Mouse (Mus musculus) midbrain, embryonic 14.5 days (tissue): ENCODE results near the gene Wnt7a. TPM values are rescaled to one million over a fixed set of nuclear protein-coding genes. Genes with fewer than 3 reads are reported as not detected.
A peak's percentile ranks its signal among the peaks of the same experiment; 100 is the strongest.

Source experiments
- ATAC-seq: fragments of 200-750 bp; cut with Nextera tagmentation; 2 replicates; pipeline ENCODE4 v1.8.0; 2017; ENCODE audit warnings: moderate number of reproducible peaks, moderate library complexity; ENCODE audit not compliant: low FRiP score, low TSS enrichment
- DNase-seq: peaks from one replicate; pipeline ENCODE4 v3.0.0-alpha.2; 2015
- H3K27ac ChIP-seq: fragments of 300-500 bp; sonication (generic); replicated peaks from 2 replicates; pipeline ENCODE4 v1.5.1; 2014; ENCODE audit warnings: mild to moderate bottlenecking, low read depth, low read length, moderate library complexity
- H3K27me3 ChIP-seq: fragments of 300-500 bp; sonication (generic); 2 replicates; pipeline ENCODE4 v1.6.1; 2014; ENCODE audit warnings: low read length, control low read depth, mixed read lengths; ENCODE audit not compliant: control insufficient read depth, insufficient read depth
- H3K36me3 ChIP-seq: fragments of 300-500 bp; sonication (generic); 2 replicates; pipeline ENCODE4 v1.6.1; 2014; ENCODE audit warnings: low read length, control low read depth; ENCODE audit not compliant: control insufficient read depth, insufficient read depth
- H3K4me1 ChIP-seq: fragments of 300-500 bp; sonication (generic); 2 replicates; pipeline ENCODE4 v1.6.1; 2014; ENCODE audit warnings: mild to moderate bottlenecking, antibody characterized with exemption, low read length, control low read depth; ENCODE audit not compliant: control insufficient read depth, insufficient read depth
- H3K4me2 ChIP-seq: fragments of 300-500 bp; sonication (generic); 2 replicates; pipeline ENCODE4 v1.6.1; 2014; ENCODE audit warnings: mild to moderate bottlenecking, low read length, moderate library complexity
- H3K4me3 ChIP-seq: fragments of 300-500 bp; sonication (generic); replicated peaks from 2 replicates; pipeline ENCODE4 v1.5.1; 2014; ENCODE audit warnings: low read depth, low read length
- H3K9ac ChIP-seq: fragments of 300-500 bp; sonication (generic); replicated peaks from 2 replicates; pipeline ENCODE4 v1.6.1; 2014; ENCODE audit warnings: mild to moderate bottlenecking, low read length, moderate library complexity
- H3K9me3 ChIP-seq: fragments of 300-500 bp; sonication (generic); 2 replicates; pipeline ENCODE4 v1.6.1; 2016; ENCODE audit warnings: low read length, control low read depth, mixed read lengths; ENCODE audit not compliant: control insufficient read depth
- WGBS: fragments of 180-500 bp; shearing (Covaris S2); extraction: QIAGEN DNeasy Blood & Tissue Kit; methylation state at CpG from one replicate; pipeline ENCODE4 v1.1.7; 2014; 5-methylcytosine and 5-hydroxymethylcytosine counted together
- polyA plus RNA-seq: library from polyadenylated mRNA; unstranded; fragments of >200 nt; fragmentation: Nextera tagmentation; extraction: Ambion mirVana; gene quantifications from 2 replicates; pipeline ENCODE4 v1.2.1, GENCODE M21; 2014

Gene Wnt7a
- polyA plus RNA-seq, 1 experiment from 2014 or later: 11.3 TPM

DNA sequence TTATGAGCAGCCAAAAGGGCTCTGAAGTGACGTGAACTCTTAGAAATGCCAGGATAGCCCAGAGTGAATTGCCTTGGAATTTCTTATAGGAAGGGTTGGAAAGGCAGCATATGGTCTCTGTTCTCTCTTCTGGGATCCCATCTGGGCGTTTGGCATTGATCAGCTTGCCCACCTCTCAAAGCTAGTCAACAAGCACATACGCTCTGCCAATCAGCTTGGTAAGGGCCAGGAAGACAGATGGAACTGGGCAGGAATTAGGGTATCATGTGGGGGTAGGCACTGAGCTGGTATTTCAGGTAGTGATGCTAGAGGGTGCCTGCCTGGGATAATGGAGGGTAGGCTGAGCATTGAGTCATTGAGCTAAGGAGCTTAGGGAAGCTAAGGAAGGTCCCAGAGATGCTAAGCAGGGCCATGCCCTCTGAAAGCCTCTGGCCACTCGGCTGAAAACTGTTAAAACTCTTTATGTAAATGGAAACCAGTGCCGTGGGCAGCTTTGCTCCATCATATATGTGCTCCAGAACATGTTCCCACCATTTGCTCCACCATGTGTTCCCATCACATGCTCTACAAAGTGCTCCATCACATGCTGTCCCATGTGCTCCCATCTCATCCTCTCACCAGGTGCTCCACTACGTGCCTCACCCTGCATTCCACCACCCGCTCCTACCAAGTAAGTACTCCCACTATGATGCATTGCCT, 51.3 kb downstream of the Wnt7a start:
- no peak for ATAC-seq

GRCm38 (mm10) chr6:91358866-91359656, 52.1 kb downstream of the Wnt7a start:
- Histone ChIP-seq H3K4me3 (no peak overlapping the region), H3K27me3 (no peaks in the 10 kb centered on the region), H3K27ac (no peak overlapping the region), H3K9ac (no peak overlapping the region), H3K4me2 (no peak overlapping the region), H3K36me3 (0 out of 2 replicates have a peak, but pooled peaks cover 4% of the 10 kb centered on the region), H3K9me3 (no peaks in the 10 kb centered on the region), H3K4me1 (0 out of 2 replicates have a peak, but pooled peaks cover 4% of the 10 kb centered on the region)
- DNase-seq (no peak), ATAC-seq (no peak)
- WGBS: 81% methylated on average over 6 of the region's 6 CpGs

More for the DNA sequence above, 51.3 kb downstream of the Wnt7a start:
- H3K27ac ChIP-seq: no peak overlapping the region
- no peak for DNase-seq
- H3K36me3 ChIP-seq: 0 out of 2 replicates have a peak, but pooled peaks cover 4% of the 10 kb centered on the region
- H3K27me3 ChIP-seq: no peaks in the 10 kb centered on the region
- H3K9me3 ChIP-seq: no peaks in the 10 kb centered on the region
- H3K4me1 ChIP-seq: 0 out of 2 replicates have a peak, but pooled peaks cover 4% of the 10 kb centered on the region
- 87% methylated on average over 7 of the region's 7 CpGs for WGBS
- H3K4me3 ChIP-seq: no peak overlapping the region
- no peak overlapping the region for H3K9ac ChIP-seq
- H3K4me2 ChIP-seq: no peak overlapping the region

DNA sequence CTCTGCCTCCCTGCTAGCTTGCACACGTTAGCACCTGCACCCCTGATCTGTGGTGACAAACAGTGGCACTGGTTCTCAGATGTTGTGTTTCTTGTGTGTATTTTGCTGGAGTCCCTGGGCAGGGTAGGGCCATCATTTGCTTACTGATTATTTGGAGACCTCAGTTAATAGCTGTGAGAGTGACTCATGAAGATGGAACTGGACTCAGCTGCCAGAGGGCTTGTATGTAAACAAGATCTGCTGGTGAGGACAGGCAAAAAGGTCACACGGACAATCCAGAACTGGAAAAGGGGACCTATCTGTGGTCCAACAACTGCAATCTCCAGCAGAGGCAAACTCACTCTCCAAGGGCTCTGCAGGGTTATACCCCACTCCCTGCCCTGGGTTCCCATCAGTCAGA, 52.8 kb downstream of the Wnt7a start:
- Histone ChIP-seq H3K4me1 (0 out of 2 replicates have a peak, but pooled peaks cover 4% of the 10 kb centered on the region), H3K9ac (no peak overlapping the region), H3K27me3 (no peaks in the 10 kb centered on the region), H3K4me3 (no peak overlapping the region), H3K9me3 (no peaks in the 10 kb centered on the region), H3K4me2 (no peak overlapping the region), H3K27ac (no peak overlapping the region), H3K36me3 (0 out of 2 replicates have a peak, but pooled peaks cover 4% of the 10 kb centered on the region)
- 84% methylated on average over 2 of the region's 2 CpGs for WGBS
- no peak for DNase-seq
- no peak for ATAC-seq

DNA sequence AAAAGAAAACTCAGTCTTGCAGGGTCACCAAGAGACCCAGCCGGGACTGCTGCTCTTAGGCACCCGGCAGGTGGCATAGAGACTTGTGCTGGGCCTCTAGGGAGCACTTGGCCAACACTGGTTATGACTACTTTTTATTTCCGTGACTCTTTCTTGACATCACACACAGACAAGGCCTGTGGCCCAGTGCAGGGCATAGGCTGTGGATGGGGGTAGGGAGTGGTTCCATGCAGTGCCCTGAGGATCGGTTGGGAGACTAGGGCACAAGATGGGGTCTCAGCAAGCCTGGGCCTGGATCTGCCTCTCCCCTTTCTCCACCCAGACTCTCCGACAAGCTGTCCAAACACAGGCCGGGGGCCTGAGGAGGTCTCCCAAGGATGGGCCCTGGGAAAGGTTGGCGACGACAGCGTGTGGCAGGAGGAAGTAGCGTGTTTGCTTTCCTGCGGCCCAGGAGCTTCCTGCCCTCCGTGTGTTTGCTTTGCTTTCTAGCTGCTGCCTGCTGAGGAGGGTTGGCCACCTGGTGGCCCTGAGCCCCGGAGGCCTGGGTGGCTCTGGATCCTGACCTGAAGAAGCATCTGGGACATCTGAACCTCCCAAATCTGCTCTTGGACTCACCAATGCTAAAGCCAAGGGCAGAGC, 53.8 kb downstream of the Wnt7a start:
- Histone ChIP-seq H3K4me2 (no peak overlapping the region), H3K36me3 (no peaks in the 10 kb centered on the region), H3K27me3 (no peaks in the 10 kb centered on the region), H3K9ac (no peak overlapping the region), H3K27ac (no peak overlapping the region), H3K9me3 (no peaks in the 10 kb centered on the region), H3K4me3 (no peak overlapping the region), H3K4me1 (0 out of 2 replicates have a peak, but pooled peaks cover 4% of the 10 kb centered on the region)
- ATAC-seq (no peak), DNase-seq (no peak)
- WGBS: 80% methylated on average over 13 of the region's 13 CpGs

DNA sequence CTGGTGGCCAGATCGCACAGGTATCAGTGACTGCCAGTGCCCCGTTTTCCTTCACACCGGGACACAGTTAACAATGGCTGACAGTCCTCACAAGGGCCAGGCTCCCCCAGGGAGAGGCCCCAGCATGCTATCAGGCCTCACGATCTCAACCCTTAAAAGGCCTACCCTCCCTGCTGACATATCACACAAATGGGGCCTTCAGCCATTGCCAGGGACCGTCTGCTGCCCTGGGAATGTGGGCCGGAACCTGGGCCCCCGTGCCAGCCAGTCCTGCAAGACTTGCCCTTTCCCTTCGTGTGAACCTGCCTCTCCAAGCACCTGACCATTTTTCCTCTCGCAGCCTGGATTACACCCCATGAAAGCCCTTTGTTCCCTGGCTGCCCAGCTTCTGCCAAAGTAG, 61.5 kb downstream of the Wnt7a start:
- no peak overlapping the region for H3K4me3 ChIP-seq

DNA sequence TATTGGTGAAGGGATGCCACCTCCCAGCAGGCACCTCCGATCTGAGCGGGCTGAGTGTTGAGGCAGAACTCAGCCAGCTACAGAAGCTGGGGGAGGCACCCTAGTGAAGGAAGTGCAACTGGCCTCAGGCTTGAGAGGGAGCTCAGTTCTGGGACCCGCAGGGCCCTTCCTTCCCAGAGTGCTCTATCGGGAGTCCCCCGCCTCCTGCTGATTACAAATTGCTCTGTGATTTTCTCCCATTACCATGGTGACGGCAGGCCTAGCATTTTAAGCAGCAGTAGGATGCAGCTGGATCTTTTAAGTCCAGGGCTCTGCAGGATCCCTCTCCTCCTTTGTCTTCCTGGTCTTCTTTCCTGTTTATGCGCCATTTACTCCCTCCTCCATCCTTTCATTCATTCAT, 63.4 kb downstream of the Wnt7a start:
- Histone ChIP-seq H3K4me1 (peaks cover 55% of the 10 kb centered on the region), H3K9me3 (no peaks in the 10 kb centered on the region), H3K27me3 (no peaks in the 10 kb centered on the region), H3K9ac (peak overlapping the region; percentile 21; the same call in 1 of the 2 replicates), H3K4me3 (no peak overlapping the region), H3K4me2 (peak overlapping the region; percentile 21), H3K27ac (peak overlapping the region; percentile 81), H3K36me3 (no peaks in the 10 kb centered on the region)
- DNase-seq (peak; percentile 86), ATAC-seq (peak; percentile 65)
- WGBS: 1% methylated on average over 7 of the region's 7 CpGs

More for the DNA sequence above, 61.5 kb downstream of the Wnt7a start:
- no peaks in the 10 kb centered on the region for H3K27me3 ChIP-seq
- DNase-seq (no peak), ATAC-seq (no peak)
- no peak overlapping the region for H3K27ac ChIP-seq
- no peaks in the 10 kb centered on the region for H3K36me3 ChIP-seq
- H3K9me3 ChIP-seq: no peaks in the 10 kb centered on the region
- WGBS: 42% methylated on average over 9 of the region's 9 CpGs
- H3K4me2 ChIP-seq: no peak overlapping the region
- H3K9ac ChIP-seq: no peak overlapping the region
- peaks cover 42% of the 10 kb centered on the region for H3K4me1 ChIP-seq

DNA sequence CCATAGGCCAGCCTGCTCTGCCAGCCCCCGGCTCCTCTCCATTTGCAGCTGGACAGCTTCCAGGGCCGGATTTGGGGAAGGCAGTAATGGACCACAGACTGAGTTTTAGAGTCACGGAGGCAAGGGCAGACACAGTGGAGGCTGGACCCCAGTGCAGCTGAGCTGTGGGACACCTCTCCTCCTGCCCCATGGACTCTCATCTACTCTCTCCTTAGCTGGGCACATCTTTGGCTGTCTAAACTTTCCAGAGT, 64.3 kb downstream of the Wnt7a start:
- no peak overlapping the region; the same call in 1 of the 2 replicates for H3K9ac ChIP-seq
- peak; percentile 49 for DNase-seq
- no peak overlapping the region for H3K4me2 ChIP-seq
- no peaks in the 10 kb centered on the region for H3K9me3 ChIP-seq
- no peak overlapping the region for H3K4me3 ChIP-seq
- ATAC-seq: no peak
- no peaks in the 10 kb centered on the region for H3K36me3 ChIP-seq
- 11% methylated on average over 3 of the region's 3 CpGs for WGBS
- no peaks in the 10 kb centered on the region for H3K27me3 ChIP-seq
- peak overlapping the region; percentile 81 for H3K27ac ChIP-seq
- H3K4me1 ChIP-seq: peaks cover 55% of the 10 kb centered on the region

GRCm38 (mm10) chr6:91346071-91346905, 64.9 kb downstream of the Wnt7a start:
- no peak overlapping the region; the same call in 1 of the 2 replicates for H3K9ac ChIP-seq
- 6% methylated on average over 10 of the region's 10 CpGs for WGBS
- DNase-seq: peak; percentile 79
- H3K4me2 ChIP-seq: no peak overlapping the region
- ATAC-seq: peak; percentile 80
- no peaks in the 10 kb centered on the region for H3K36me3 ChIP-seq
- no peak overlapping the region for H3K4me3 ChIP-seq
- no peaks in the 10 kb centered on the region for H3K9me3 ChIP-seq
- peak overlapping the region; percentile 81 for H3K27ac ChIP-seq
- peaks cover 55% of the 10 kb centered on the region for H3K4me1 ChIP-seq
- H3K27me3 ChIP-seq: no peaks in the 10 kb centered on the region
